Mouse (Mus musculus) layer of hippocampus, postnatal 36 days (tissue): ENCODE data around the gene Nipsnap1. TPM values are rescaled to one million over a fixed set of nuclear protein-coding genes. Genes with fewer than 3 reads are reported as not detected.
A peak's percentile ranks its signal among the peaks of the same experiment; 100 is the strongest.

Source experiments
- DNase-seq, 2 experiments: peaks; one replicate each; pipeline ENCODE4 v3.0.0; 2022
- total RNA-seq, 2 experiments: library from RNA; stranded (reverse); gene quantifications; 2 replicates each; pipeline ENCODE4 v1.2.3; 2021

Gene Nipsnap1
- total RNA-seq, result 10 to 100 TPM; 81.2 to 86.8 TPM

DNA sequence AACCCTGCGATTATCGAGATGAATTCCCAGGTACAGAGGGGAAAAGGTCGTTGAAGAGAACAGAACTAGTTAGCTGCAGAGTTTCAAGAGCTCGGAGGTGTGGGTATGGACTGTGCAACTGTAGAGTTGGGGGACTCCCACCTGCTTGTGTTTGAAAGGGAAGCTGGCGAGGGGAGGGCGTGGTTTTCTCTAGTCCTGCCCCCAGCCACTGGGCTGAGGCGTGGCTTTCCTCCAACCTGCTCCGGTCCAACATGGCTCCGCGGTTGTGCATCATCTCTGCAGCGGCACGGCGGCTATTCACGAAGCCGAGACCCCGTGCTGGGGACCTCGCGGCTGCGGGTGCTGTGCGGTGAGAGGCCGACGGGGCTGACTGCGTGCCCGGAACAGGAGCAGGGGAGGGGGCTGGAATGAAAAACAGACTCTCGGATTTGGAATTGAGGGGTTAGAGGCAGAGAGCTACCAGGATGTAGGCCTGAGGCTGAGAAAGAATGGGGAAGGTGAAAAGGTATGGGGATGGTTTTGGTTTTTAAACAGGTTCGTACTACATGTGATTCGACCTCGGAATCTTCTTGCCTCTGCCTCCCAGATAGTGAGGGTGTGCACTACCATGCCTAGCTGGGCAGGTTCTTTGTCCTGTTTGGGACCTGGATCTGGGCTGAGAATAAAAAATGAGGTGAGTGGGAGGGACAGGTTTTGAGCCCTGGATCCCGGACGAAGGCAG is at the start of gene Nipsnap1:
Gene Nipsnap1, plus strand, starts transcription at position 197 of the 721 bp plus-strand sequence.
- DNase-seq, result peak; percentile 78 to 80

DNA sequence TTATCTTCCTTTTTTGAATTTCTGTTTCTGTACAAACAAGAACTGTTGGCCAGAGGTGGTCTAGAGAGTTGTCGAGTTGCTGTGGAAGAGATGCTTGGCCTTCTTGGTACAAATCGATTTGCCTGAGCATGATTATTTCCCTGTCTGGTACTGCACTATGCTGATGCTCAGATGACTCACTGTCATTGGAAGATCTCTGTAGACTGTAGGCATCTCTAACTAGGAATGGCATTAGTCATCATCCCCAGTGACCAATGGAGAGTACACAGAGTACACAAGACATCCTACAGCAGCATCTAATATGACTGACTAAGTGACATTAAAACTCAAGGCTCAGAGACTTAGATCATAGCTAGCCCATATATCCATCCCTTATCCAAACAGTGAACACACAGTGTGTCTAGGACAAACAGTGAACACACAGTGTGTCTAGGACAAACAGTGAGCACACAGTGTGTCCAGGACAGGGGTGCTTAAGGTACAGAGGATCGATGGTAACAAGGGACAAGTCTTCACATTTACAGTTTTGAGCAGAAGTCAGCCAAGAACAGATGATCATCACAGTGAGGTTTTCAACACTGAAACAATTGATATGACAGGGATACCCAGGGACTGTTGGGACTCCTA is 47.5 kb upstream of the Nipsnap1 start:
- DNase-seq, result no peak

DNA sequence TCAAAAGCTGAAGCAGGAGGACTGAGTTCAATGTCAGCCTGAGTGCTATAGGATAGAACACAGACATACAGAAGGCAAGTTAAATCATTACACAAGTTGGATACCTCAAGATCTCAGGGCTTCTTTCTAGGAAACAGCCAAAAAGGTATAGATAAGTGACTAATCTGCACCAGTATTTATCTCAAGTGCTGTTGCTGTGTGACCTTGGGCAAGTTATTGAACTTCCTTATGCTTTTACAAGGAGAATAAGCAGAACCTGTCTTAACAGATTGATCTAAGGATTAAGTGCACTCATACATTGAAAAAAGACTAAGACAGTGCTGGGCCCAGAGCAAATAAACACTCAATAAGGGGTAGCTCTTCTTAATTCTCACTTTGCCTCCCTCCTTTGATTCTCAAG is 46.4 kb upstream of the Nipsnap1 start:
- no peak for DNase-seq

DNA sequence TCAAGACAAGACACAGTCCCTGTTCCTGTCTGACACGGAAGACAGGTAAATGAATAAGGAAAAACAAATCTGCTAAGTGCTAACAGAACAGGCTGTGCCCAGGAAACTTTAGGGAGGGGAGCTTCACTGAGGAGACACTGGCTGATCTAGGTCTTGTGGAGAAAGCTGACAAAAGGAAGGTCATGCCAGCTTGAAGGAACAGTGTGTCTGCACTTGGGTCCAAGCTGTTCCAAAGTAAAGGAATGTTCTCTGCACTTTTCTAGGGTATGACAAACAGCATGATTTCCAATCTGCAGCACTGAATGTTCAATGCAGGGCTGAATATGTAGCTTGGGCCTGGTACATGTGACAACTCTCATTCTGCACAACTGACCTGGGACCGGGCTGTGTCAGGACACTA is 45.8 kb upstream of the Nipsnap1 start:
- no peak for DNase-seq

DNA sequence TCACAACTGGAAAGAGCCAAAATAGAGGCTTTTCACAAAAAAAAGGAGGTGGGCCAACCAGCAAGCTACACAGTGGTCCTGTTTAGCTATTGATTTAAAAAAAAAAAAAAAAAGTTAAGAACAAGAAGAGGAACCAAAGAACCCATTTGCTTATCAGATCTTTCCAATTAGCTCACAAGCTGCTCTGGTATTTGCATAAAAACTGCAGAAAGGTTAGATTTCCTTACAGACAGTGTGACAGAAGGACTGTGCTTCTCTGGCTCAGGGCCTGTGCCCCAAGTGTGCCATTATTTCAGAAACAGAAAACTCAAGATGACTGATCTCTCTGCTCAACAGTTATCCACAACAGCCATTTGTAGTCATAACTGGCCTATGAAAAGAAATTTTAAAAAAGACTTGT is 42.7 kb upstream of the Nipsnap1 start:
- no peak for DNase-seq

DNA sequence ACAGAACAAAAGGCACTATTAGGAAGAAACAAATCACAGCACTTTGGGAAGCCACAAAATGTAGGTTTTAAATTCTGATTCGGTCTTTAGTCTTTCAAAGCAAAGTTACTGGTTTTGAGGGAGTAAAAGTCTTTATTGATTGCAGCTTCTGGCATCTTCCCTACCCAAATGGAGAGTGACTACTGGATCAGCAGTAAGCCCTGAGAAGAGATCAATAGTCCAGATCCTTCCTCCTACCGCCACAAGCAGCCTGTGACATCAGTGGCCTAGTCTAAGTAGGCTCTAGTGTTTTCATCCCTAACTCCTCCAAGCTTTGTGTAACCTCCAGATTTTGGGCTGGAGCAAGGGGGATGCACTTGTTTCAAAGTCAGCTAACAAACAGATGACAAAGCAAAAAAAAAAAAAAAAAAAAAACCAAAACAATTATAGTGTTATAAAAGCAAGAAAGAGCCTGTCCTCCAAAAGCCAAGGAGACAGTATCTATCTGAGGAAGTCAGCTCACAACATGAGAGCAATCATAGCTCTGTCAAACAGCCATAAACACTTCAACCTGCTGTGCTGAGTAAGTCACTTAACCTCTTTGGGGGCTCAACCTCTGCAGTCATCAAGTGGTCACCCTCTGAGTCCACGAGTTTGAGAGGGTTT is 40.3 kb upstream of the Nipsnap1 start:
- DNase-seq, result no peak

DNA sequence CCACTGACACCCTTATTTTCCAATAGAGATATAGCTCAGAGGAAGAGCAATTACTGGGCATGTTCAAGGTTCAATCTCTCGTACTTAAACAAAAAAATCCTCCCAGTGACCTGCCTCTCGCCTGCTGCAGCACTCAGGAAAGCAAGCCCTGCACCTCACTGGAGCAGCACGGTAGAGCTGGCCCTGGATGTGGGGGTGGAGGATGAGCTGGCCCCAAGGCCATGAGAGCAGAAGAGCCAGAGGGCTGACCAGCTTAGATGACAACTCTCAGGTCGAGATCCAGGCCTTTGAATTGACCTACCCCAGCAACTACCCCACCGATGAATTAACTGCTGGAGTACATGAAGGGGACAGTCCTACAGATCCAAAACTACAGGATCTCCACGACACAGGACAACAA is 38.3 kb upstream of the Nipsnap1 start:
- DNase-seq, result no peak

DNA sequence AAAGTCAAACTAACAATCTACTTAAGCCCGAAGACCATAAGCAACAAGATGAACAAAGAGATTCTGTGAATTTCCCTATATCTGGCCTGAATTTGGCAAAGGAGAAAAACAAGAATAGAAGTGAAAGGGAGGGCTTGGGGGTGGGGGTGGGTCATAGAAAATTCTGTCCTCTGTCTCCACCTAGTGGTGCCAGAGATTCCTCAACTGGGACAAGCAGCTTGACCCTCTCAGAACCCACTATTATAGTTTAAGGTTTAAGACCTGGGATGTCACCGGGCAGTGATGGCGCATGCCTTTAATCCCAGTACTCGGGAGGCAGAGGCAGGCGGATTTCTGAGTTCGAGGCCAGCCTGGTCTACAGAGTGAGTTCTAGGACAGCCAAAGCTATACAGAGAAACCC is 37.0 kb upstream of the Nipsnap1 start:
- DNase-seq, result peak in 1 of 2 experiments; percentile 36

DNA sequence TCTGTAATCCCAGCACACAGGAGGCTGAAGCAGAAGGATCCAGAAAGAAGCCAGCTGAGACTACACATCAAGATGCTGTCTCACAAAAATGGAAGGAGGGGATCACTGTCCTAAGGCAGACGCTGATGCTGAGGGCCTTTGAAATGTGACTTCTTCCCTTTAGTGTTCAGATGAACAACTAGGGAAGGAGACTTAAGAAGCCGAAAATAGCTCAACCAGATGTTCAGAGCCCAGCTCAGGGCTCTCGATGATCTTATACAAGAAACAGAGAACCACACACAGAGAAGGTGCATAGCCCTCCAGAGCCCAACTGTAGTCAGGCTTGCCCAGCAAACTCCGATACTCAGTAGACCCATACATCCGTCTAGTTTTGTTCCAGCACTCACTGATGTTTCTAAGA is 36.4 kb upstream of the Nipsnap1 start:
- no peak for DNase-seq

DNA sequence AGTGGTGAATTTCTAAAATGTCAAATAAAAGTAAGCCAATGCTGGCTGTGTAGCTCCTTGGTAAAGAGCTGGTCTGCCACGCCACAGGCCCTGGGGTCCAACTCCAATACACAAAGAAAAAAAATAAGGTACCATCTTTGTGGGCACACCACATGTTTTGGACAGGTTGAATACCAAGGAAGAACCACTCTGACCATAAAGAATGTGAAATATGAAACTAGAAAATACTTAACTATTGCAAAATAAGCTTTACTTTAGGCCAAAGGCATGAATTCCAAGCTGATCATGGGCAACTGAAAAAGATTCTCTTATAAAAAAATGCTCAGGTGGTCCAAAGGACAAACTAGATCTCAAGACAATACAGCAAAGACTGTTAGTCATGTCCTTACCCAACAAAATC is 35.5 kb upstream of the Nipsnap1 start:
- DNase-seq, result no peak

DNA sequence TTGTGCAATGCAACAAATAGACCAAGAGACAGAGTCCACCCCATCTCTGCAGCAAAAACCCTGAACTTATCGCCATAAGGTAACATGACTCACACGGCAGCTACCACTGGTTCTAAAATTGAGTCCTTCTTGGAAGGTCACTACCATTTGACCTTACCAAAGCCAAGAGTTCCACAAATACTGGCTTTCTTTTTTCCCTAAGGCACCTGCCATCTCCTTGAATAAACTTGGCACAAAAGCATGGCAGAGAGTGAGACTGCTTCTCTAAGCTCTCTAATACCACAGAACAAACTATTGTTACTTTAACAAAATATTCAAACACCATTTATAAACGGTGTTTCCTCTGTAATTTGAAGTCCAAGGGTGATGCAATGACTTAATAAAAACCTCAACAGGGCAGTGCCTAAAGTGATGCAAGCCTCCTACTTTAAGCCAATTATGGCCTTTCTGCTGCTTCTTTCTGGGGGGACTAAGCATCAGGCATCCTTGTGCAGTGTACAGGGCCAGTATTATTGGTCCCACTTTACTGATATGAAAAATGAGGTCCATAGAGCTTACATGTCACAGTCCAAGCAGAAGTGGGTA is 32.7 kb upstream of the Nipsnap1 start:
- DNase-seq, result no peak

DNA sequence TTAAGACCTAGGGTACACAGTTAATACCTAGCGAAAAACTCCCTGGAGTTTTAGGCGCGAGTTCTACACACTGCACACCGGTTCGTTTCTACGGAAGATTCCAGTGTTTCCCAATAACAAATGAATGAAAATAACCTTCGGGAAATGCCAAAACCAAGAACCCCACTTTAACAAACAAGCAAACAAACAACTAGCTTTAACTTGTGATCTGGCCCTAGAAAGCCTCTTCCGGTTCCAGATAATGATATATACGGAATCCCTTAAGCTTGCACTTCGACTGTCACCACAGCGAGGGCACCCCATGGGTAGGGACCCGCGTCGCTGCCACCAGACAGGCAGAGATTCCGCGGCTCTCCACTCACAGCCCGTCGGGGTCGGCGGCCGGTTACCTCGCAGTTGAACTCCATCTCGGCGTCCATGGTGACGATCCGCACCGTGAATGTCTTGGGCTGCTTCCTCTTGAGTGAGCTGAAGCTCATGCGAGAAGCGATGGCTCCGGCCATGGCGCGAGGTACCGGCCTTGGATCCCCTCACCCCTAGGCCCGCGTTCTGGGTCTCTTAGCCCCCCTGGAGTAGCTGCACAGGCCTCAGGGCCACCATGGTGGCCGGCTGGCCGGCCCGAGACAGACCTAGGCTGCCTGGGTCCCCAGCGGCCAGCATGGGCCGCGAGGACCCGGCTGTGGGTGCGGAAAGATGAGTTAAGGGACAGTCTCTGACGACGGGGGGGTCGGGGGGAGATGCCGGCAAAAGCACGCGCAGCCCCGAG is 25.1 kb upstream of the Nipsnap1 start:
- peak; percentile 22 to 31 for DNase-seq

DNA sequence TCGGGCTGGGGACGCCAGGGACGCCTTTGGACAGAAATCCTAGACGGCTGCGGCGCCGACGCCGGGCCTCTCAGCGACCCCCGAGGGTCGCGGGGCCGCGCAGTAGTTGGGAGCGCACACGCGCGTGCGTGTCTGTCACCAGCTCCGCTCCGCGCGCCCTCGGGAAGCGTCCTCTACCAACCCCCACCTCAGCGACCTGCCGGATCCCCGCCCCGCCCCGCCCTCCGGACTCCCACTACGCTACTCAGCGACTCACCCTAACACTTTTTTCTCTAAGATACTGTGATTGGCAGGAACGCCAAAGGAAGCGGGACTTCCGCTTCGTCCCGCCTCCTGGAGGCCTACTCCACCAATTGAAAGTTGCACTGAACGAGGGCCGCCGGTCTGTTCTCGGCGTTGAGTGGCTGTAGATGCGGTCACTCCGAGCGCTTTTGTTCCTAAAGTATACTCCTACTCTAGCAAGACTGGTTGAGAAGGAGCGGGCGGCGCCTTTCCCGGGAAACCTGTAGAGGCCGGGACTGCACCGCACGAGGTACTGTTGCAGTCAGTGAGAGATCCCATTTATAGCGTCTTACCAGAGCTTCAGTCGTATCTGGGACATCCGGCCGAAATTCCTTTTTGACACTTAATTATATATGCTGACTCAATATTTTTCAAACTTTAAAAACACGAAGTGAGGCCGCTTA is 24.4 kb upstream of the Nipsnap1 start, which contains the start of gene Nf2:
Gene Nf2, minus strand, starts transcription at position 279 of the 686 bp plus-strand sequence.
- peak; percentile 96 to 97 for DNase-seq

DNA sequence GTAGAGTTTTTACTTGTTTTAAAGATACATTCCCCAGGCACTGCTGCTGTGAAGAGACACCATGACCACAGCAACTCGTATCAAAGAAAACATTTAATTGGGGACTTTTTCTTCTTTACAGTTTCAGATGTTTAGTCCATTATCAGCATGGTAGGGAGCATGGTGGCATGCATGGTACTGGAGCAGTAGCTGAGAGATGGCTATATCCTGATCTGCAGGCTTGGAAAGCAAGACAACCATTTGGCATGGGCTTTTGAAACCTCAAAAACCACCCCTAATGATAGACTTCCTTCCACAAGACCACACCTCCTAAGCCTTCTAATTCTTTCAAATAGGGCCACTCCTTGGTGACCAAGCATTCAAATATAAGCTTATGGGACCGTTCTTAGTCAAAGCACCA is 23.3 kb upstream of the Nipsnap1 start:
- DNase-seq, result no peak

DNA sequence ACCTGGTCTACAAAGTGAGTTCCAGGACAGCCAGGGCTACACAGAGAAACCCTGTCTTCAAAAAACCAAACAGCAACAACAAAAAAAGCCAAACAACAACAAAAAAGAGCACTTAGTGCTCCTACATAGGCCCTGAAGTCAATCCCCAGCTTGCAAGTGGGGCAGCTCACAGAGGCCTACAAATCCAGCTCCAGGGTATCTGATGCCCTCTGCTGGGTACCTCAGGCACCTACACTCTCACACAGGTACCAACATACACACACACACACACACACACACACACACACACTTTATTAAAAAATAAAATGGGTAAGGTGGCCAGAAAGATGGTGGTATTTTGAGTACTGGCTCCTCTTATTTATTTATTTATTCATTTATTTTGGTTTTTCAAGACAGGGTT is 20.7 kb upstream of the Nipsnap1 start:
- no peak for DNase-seq

DNA sequence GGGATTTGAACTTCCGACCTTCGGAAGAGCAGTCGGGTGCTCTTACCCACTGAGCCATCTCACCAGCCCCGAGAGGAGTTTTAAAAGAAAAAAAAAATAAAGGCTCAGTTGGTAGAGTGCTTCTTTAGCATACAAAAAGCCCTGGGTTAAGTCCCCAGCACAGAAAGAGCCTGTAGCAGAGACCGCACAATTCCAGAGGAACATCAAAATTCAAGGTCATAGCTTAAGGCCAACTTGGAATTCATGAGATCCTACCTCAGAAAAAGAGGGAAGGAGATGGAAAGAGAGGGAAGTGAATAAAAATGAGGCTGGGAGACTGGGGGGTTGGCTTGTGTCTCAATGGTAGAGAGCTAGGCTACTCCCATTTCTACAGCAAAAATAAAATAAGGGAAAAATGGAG is 19.6 kb upstream of the Nipsnap1 start:
- no peak for DNase-seq

DNA sequence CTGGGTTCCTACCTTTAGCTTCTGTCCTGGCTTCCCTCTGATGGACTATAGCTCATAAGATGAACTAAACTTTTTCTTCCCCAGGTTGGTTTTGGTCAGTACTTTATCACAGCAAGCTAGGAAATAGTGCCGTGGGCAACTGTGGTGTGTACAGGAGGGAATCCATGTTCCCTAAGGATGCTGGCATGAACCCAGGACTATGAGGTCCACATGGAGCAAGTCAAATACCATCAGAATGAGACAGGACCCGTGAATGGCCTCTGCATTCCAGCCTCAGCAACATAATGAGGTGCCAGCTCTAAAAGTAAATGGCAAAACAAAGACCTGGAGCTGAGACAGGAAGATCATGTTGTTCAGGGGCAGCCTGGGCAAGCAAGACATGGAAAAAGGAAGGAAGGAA is 15.3 kb upstream of the Nipsnap1 start:
- DNase-seq, result no peak

DNA sequence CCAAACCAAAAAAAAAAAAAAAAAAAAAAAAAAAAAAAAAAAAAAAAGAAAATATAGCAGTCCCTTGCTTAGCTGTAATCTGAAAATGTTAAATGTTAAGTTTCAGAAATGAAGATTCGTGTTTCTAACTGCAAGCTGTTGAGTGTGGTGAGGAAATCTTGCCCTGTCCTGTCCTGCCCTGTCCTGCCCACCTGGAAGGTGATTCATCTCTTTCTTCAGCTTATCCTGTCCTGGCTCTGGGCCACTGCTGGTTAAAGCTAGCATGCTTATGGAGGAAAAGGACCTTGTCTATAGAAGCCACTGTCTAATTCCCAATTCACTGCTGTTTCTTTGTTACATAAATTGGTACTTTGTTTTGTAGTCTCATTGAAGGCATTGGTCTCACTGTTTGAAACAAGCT is 12.8 kb upstream of the Nipsnap1 start:
- DNase-seq, result no peak

DNA sequence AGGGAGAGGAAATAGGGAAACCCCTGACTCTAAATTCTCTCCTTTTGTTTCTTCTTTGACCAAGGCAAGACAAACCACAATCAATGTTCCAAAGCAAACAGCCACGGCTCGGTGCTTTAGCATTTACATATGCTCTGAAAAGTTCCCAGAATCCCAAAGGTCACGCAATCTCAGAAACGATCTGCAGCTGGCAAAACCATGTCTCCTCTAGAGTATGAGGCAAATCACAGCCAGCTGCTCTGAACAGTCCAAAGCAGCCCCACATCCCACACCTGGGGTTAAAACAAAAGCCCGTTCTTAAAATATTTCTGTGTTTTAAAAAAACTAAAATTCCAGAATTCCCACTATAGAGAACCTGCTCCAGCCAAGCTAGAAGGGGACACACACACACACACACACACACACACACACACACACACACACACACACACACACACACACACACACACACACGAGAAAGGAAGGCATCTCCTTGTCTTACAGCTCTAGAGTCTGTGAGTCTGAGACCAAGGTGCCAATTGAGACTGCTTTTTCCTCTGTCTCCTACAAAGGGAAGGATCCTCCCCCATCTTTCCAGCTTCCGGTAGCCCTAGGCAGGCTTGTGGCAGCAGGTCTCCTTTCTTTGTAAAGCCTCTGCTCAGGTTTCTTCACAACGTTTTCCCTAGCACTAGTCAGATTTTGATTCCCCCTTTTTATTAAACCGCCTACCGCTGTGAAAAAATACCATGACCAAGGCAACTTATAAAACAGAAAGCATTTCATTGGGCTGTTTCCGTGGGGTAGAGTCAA is 11.7 kb upstream of the Nipsnap1 start:
- DNase-seq, result no peak

DNA sequence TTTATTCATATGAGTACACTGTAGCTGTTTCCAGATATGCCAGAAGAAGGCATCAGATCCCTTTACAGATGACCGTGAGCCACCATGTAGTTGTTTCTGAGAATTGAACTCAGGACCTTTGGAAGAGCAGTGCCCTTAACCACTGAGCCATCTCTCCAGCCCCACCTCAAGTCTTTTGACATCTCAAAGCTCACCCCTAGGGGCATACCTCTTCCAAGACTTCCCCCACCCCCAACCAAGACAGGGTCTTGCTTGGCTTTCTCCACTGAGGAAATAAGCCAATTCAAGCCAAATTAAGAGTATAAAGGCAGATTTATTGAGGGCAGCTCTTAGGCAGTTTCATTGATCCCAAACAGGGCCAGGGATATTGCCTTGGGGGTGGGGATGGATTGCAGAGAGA is 11.0 kb upstream of the Nipsnap1 start:
- no peak for DNase-seq

DNA sequence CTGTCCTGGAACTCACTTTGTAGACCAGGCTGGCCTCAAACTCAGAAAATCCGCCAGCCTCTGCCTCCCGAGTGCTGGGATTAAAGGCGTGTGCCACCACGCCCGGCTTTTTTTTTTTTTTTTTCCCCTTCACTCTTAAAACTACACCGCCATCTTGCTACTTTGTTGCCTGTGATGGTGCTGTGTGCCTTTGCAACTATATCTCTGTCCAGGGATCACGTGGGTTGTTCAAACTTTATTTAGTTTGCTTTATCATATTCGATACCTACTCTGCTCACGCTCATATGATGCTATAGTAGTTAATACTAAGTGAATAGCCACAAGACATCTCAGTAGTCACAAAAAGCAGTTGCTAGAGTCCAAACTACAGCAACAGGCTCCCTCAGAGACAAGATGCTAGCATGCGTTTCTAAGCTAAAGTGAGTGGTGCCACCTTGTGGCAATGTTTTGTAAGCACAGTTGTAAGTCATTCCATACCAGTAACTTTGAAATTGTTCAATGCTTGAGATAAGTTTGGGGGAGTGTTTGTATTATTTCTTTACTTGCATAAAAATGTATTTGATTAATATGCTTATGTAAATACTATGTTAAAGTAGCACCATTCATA is 8.0 kb upstream of the Nipsnap1 start:
- peak; percentile 39 to 56 for DNase-seq
